Mouse (Mus musculus): ENCODE data around the gene Sema4g.

- 0 out of 2 replicates have a peak, but pooled peaks have one; percentile 19 for TF ChIP-seq RCOR1 (IDR thresholded peaks at IDR 0.05; ENCODE audit: low read depth, low read length)
- TF ChIP-seq POLR2A (IDR thresholded peaks at IDR 0.05; ENCODE audit: control insufficient read depth in 1 of 2, insufficient read depth in 1 of 2, low read depth in 1 of 2, low read length in 2 of 2, poor library complexity in 1 of 2), result no peak
- TF ChIP-seq EP300 (IDR thresholded peaks at IDR 0.05; ENCODE audit: low read depth in 1 of 2, low read length in 2 of 2), result peak; percentile 15 to 16; a peak in 1 of 4 replicates
- TF ChIP-seq CHD2 (IDR thresholded peaks at IDR 0.05; ENCODE audit: low read length), result peak; percentile 43; the same call in 1 of the 2 replicates
- peak in 2 of 3 experiments; percentile 35 to 43; a peak in 4 of 6 replicates for TF ChIP-seq CTCF (IDR thresholded peaks at IDR 0.05 in 2 of 3, conservative IDR thresholded peaks at IDR 0.05 in 1 of 3; ENCODE audit: control insufficient read depth in 1 of 3, insufficient read depth in 1 of 3, low read depth in 2 of 3, low read length in 3 of 3, poor library complexity in 1 of 3, severe bottlenecking in 1 of 3)
- no peak for TF ChIP-seq MAFK (IDR thresholded peaks at IDR 0.05; ENCODE audit: borderline replicate concordance, low read depth, low read length)
- no peak for TF ChIP-seq JUND (IDR thresholded peaks at IDR 0.05; ENCODE audit: low read depth, low read length)
- no peak for TF ChIP-seq ZKSCAN1 (IDR thresholded peaks at IDR 0.05; ENCODE audit: low read depth, low read length)
- TF ChIP-seq HCFC1 (IDR thresholded peaks at IDR 0.05; ENCODE audit: low read depth, low read length), result no peak
- TF ChIP-seq TBP (IDR thresholded peaks at IDR 0.05; ENCODE audit: low read depth, low read length), result no peak
- TF ChIP-seq ELF1 (IDR thresholded peaks at IDR 0.05; ENCODE audit: low read depth, low read length), result no peak
- TF ChIP-seq KAT2A (conservative IDR thresholded peaks at IDR 0.05; ENCODE audit: low read depth, low read length), result no peak
- TF ChIP-seq GATA1 (IDR thresholded peaks at IDR 0.05; ENCODE audit: low read depth, low read length), result no peak
- TF ChIP-seq USF2 (IDR thresholded peaks at IDR 0.05; ENCODE audit: borderline replicate concordance in 1 of 2, insufficient read depth in 1 of 2, low read depth in 1 of 2, low read length in 2 of 2), result no peak
Measured at GRCm38 (mm10) chr19:45046523-45047321, 57.8 kb downstream of the Sema4g start.
